Mouse (Mus musculus) limb, embryonic 14.5 days (tissue): ENCODE measurements around the gene Aff3. TPM values are rescaled to one million over a fixed set of nuclear protein-coding genes. Genes with fewer than 3 reads are reported as not detected.

ENCODE experiments used
- ATAC-seq: fragments of 200-750 bp; cut with Nextera tagmentation; 2 replicates; pipeline ENCODE4 v1.8.0; 2017; ENCODE audit warnings: low read depth, moderate number of reproducible peaks, moderate TSS enrichment; ENCODE audit not compliant: low FRiP score
- DNase-seq: peaks from one replicate; pipeline ENCODE4 v3.0.0-alpha.2; 2015; ENCODE audit warnings: low spot score
- H3K27ac ChIP-seq: fragments of 300-500 bp; sonication (generic); replicated peaks from 2 replicates; pipeline ENCODE4 v1.5.1; 2014; ENCODE audit warnings: low read depth, mild to moderate bottlenecking, low read length, moderate library complexity, mixed read lengths
- H3K27me3 ChIP-seq: fragments of 300-500 bp; sonication (generic); 2 replicates; pipeline ENCODE4 v1.6.1; 2014; ENCODE audit warnings: low read length, mixed read lengths; ENCODE audit not compliant: control insufficient read depth, insufficient read depth
- H3K36me3 ChIP-seq: fragments of 300-500 bp; sonication (generic); 2 replicates; pipeline ENCODE4 v1.6.1; 2014; ENCODE audit warnings: mild to moderate bottlenecking, low read length, moderate library complexity, mixed read lengths; ENCODE audit not compliant: control insufficient read depth, insufficient read depth
- H3K4me1 ChIP-seq: fragments of 300-500 bp; sonication (generic); 2 replicates; pipeline ENCODE4 v1.6.1; 2014; ENCODE audit warnings: antibody characterized with exemption, low read length, mixed read lengths; ENCODE audit not compliant: control insufficient read depth, insufficient read depth
- H3K4me2 ChIP-seq: fragments of 300-500 bp; sonication (generic); replicated peaks from 2 replicates; pipeline ENCODE4 v1.6.1; 2014; ENCODE audit warnings: low read depth, mild to moderate bottlenecking, low read length, moderate library complexity; ENCODE audit not compliant: severe bottlenecking
- H3K4me3 ChIP-seq: fragments of 300-500 bp; sonication (generic); replicated peaks from 2 replicates; pipeline ENCODE4 v1.5.1; 2014; ENCODE audit warnings: low read length
- H3K9ac ChIP-seq: fragments of 300-500 bp; sonication (generic); 2 replicates; pipeline ENCODE4 v1.6.1; 2014; ENCODE audit warnings: mild to moderate bottlenecking, low read depth, low read length, moderate library complexity; ENCODE audit not compliant: severe bottlenecking
- H3K9me3 ChIP-seq: fragments of 300-500 bp; sonication (generic); 2 replicates; pipeline ENCODE4 v1.6.1; 2016; ENCODE audit warnings: low read length; ENCODE audit not compliant: control insufficient read depth
- POLR2A ChIP-seq: fragments of 200-500 bp; IDR thresholded peaks from 2 replicates; pipeline ENCODE4 v1.8.0; 2012; ENCODE audit warnings: inconsistent platforms, mild to moderate bottlenecking, moderate library complexity, borderline replicate concordance; ENCODE audit not compliant: insufficient read depth, insufficient read length; ENCODE audit errors: extremely low read depth
- WGBS: fragments of 180-500 bp; shearing (Covaris S2); extraction: QIAGEN DNeasy Blood & Tissue Kit; methylation state at CpG from one replicate; pipeline ENCODE4 v1.1.7; 2014; 5-methylcytosine and 5-hydroxymethylcytosine counted together
- polyA plus RNA-seq, 2 experiments: library from polyadenylated mRNA; depleted of rRNA in 1 of 2; stranded (reverse) in 1 of 2; unstranded in 1 of 2; fragments of >200 nt; fragmentation: Nextera tagmentation in 1 of 2; extraction: Ambion mirVana in 1 of 2; gene quantifications; 2 replicates each; pipeline versions ENCODE4 v1.2.1 to v1.2.3; 2012 to 2014

Gene Aff3
- polyA plus RNA-seq, 2 experiments: 20.4 to 22.4 TPM

- H3K27me3 ChIP-seq: no peaks in the 10 kb centered on the region
- H3K9me3 ChIP-seq: no peaks in the 10 kb centered on the region
- no peaks in the 10 kb centered on the region for H3K36me3 ChIP-seq
- DNase-seq (no peak), ATAC-seq (no peak)
- no peak overlapping the region for H3K9ac ChIP-seq
- no peak overlapping the region for H3K4me2 ChIP-seq
- H3K4me3 ChIP-seq: no peak overlapping the region
- no peak for TF ChIP-seq POLR2A
- H3K27ac ChIP-seq: no peak overlapping the region
- no peaks in the 10 kb centered on the region for H3K4me1 ChIP-seq
- WGBS: 63% methylated on average over 4 of the region's 4 CpGs
Measured at GRCm38 (mm10) chr1:38382683-38383082, 282.1 kb downstream of the Aff3 start.

GRCm38 (mm10) chr1:38377930-38378329, 286.8 kb downstream of the Aff3 start:
- H3K9ac ChIP-seq: no peak overlapping the region
- H3K36me3 ChIP-seq: no peaks in the 10 kb centered on the region
- H3K4me1 ChIP-seq: 0 out of 2 replicates have a peak, but pooled peaks cover 6% of the 10 kb centered on the region
- no peak overlapping the region for H3K27ac ChIP-seq
- no peaks in the 10 kb centered on the region for H3K27me3 ChIP-seq
- H3K9me3 ChIP-seq: no peaks in the 10 kb centered on the region
- no peak for TF ChIP-seq POLR2A
- DNase-seq: no peak
- H3K4me3 ChIP-seq: no peak overlapping the region
- ATAC-seq: no peak
- no peak overlapping the region for H3K4me2 ChIP-seq
- WGBS: 77% methylated on average over 3 of the region's 3 CpGs

- Histone ChIP-seq H3K4me2 (no peak overlapping the region), H3K4me1 (peaks cover 18% of the 10 kb centered on the region), H3K27me3 (no peaks in the 10 kb centered on the region), H3K36me3 (no peaks in the 10 kb centered on the region), H3K4me3 (no peak overlapping the region), H3K9me3 (no peaks in the 10 kb centered on the region), H3K27ac (no peak overlapping the region), H3K9ac (no peak overlapping the region)
- DNase-seq: no peak
- ATAC-seq: no peak
- no peak for TF ChIP-seq POLR2A
- WGBS: 52% methylated on average over 8 of the region's 8 CpGs
Measured at GRCm38 (mm10) chr1:38369166-38369565, 295.6 kb downstream of the Aff3 start.

- H3K4me2 ChIP-seq: no peak overlapping the region
- DNase-seq (no peak), ATAC-seq (no peak)
- H3K27ac ChIP-seq: no peak overlapping the region
- peaks cover 20% of the 10 kb centered on the region for H3K4me1 ChIP-seq
- H3K27me3 ChIP-seq: no peaks in the 10 kb centered on the region
- no peak overlapping the region for H3K4me3 ChIP-seq
- no peaks in the 10 kb centered on the region for H3K36me3 ChIP-seq
- no peak for TF ChIP-seq POLR2A
- H3K9ac ChIP-seq: no peak overlapping the region
- 45% methylated on average over 6 of the region's 6 CpGs for WGBS
- H3K9me3 ChIP-seq: no peaks in the 10 kb centered on the region
Measured at GRCm38 (mm10) chr1:38368081-38368689, 296.6 kb downstream of the Aff3 start.

- no peak overlapping the region for H3K4me2 ChIP-seq
- no peak for DNase-seq
- no peak for ATAC-seq
- 72% methylated on average over 14 of the region's 14 CpGs for WGBS
- no peaks in the 10 kb centered on the region for H3K9me3 ChIP-seq
- H3K9ac ChIP-seq: no peak overlapping the region
- no peaks in the 10 kb centered on the region for H3K27me3 ChIP-seq
- H3K4me3 ChIP-seq: no peak overlapping the region
- H3K27ac ChIP-seq: no peak overlapping the region
- TF ChIP-seq POLR2A: no peak
- no peaks in the 10 kb centered on the region for H3K36me3 ChIP-seq
- H3K4me1 ChIP-seq: peaks cover 19% of the 10 kb centered on the region
Measured at GRCm38 (mm10) chr1:38367404-38368080, 297.2 kb downstream of the Aff3 start.

GRCm38 (mm10) chr1:38363856-38364255, 300.9 kb downstream of the Aff3 start:
- WGBS: 56% methylated on average over 2 of the region's 2 CpGs
- H3K4me3 ChIP-seq: no peak overlapping the region
- no peak for TF ChIP-seq POLR2A
- no peak overlapping the region for H3K27ac ChIP-seq
- peaks cover 22% of the 10 kb centered on the region for H3K4me1 ChIP-seq
- H3K27me3 ChIP-seq: no peaks in the 10 kb centered on the region
- H3K9me3 ChIP-seq: no peaks in the 10 kb centered on the region
- DNase-seq (no peak), ATAC-seq (no peak)
- no peak overlapping the region for H3K4me2 ChIP-seq
- no peak overlapping the region for H3K9ac ChIP-seq
- H3K36me3 ChIP-seq: no peaks in the 10 kb centered on the region
